Mouse (Mus musculus): ENCODE data around the gene Sh2b3.

DNA sequence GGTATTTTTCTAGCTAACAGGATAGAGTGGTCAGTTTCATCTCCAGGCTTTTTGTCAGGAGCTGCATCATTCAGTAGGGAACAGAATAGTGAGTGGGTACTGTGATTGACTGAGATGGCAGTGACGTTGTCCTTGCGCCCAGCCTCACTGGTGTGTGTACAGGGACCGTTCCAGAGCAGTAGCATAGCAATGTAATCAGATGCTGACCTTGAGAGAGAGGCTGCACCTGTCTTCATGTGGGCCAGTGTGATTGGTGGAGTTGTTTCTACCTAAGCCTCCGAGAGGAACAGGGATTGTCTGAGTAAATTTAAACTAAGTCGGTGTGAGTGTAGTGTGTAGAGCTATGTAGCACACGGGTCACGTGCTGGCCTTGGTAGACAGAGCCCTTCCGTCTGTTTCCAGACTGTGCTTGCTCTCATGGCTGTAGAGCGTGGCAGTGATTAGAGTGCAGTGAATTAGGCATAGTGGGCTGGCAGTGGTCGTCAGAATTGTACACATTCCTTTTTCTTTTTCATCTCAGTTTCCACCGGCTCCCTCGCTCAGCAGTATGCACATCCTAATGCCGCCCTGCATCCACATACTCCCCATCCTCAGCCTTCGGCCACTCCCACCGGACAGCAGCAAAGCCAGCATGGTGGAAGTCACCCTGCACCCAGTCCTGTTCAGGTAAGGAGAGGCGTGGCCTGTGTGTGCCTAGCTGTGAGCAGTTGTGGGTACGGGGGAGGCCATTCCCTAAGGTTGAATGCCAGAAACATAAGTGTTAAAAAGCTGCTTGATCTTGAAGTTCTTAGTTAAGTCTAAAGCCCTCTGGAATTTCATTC, 26.9 kb downstream of the Sh2b3 start:
- TF ChIP-seq RAD21 (IDR thresholded peaks at IDR 0.05; ENCODE audit: low read depth, low read length) (no peak), MAFK (IDR thresholded peaks at IDR 0.05; ENCODE audit: insufficient replicate concordance, low read length) (no peak)
